Mouse (Mus musculus): ENCODE measurements around the gene Gata5.

DNA sequence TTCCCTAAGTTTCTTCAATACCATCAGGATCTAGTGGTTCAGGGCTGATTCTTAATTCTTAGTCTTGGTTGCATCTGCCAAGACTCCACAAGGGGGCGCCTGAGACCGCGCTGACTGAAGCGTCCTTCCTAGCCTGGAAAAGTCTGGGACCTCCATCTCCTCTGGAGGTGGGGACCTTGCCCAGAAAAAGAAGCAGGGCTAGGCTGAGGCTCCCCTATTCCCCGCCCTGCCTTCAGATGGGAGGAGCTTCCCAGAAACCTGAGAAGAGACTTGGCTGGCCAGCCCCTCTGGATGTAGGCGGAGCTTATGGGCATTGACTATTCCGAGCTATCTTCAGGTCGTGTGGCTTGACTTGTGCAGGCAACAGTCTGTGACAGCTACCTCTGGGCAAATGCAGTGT is 58.7 kb downstream of the Gata5 start:
- TF ChIP-seq GATA1 (IDR thresholded peaks at IDR 0.05; ENCODE audit: low read length) (no peak), TAL1 (IDR thresholded peaks at IDR 0.05; ENCODE audit: low read length) (no peak)

Data from erythroblast, embryonic 14.5 days (primary cell).